Mouse (Mus musculus) hindbrain, embryonic 12.5 days (tissue): Measurements from ENCODE around the gene Sept3. TPM values are rescaled to one million over a fixed set of nuclear protein-coding genes. Genes with fewer than 3 reads are reported as not detected.
A peak's percentile ranks its signal among the peaks of the same experiment; 100 is the strongest.

ENCODE experiments used
- ATAC-seq: fragments of 200-750 bp; cut with Nextera tagmentation; 2 replicates; pipeline ENCODE4 v1.8.0; 2017; ENCODE audit warnings: moderate TSS enrichment; ENCODE audit not compliant: low FRiP score
- H3K27ac ChIP-seq: fragments of 300-500 bp; sonication (generic); 2 replicates; pipeline ENCODE4 v1.5.1; 2016; ENCODE audit warnings: mild to moderate bottlenecking
- H3K27me3 ChIP-seq: fragments of 300-500 bp; sonication (generic); 2 replicates; pipeline ENCODE4 v1.6.1; 2016; ENCODE audit warnings: mild to moderate bottlenecking
- H3K36me3 ChIP-seq: fragments of 300-500 bp; sonication (generic); 2 replicates; pipeline ENCODE4 v1.6.1; 2016; ENCODE audit warnings: mild to moderate bottlenecking
- H3K4me1 ChIP-seq: fragments of 300-500 bp; sonication (generic); 2 replicates; pipeline ENCODE4 v1.6.1; 2016
- H3K4me2 ChIP-seq: fragments of 300-500 bp; sonication (generic); replicated peaks from 2 replicates; pipeline ENCODE4 v1.6.1; 2016; ENCODE audit warnings: mild to moderate bottlenecking
- H3K4me3 ChIP-seq: fragments of 300-500 bp; sonication (generic); 2 replicates; pipeline ENCODE4 v1.5.1; 2016; ENCODE audit warnings: mild to moderate bottlenecking
- H3K9ac ChIP-seq: fragments of 300-500 bp; sonication (generic); 2 replicates; pipeline ENCODE4 v1.6.1; 2016; ENCODE audit warnings: mild to moderate bottlenecking, moderate library complexity
- H3K9me3 ChIP-seq: fragments of 300-500 bp; sonication (generic); replicated peaks from 2 replicates; pipeline ENCODE4 v1.6.1; 2016; ENCODE audit warnings: mild to moderate bottlenecking
- WGBS: fragments of 180-500 bp; shearing (Covaris S2); methylation state at CpG from one replicate; pipeline ENCODE4 v1.1.7; 2016; 5-methylcytosine and 5-hydroxymethylcytosine counted together
- polyA plus RNA-seq: library from polyadenylated mRNA; unstranded; fragments of >200 nt; fragmentation: Nextera tagmentation; extraction: Ambion mirVana; gene quantifications from 2 replicates; pipeline ENCODE4 v1.2.1, GENCODE M21; 2016

Sept3 gene
- 234 and 254 TPM in 2 replicates for polyA plus RNA-seq

GRCm38 (mm10) chr15:82274593-82274926 lies at the start of gene Sept3:
Gene Sept3, plus strand, starts transcription at chr15:82274893.
- WGBS: 23% methylated on average over 6 of the region's 6 CpGs
- Histone ChIP-seq H3K4me3 (peak within 1 kb of the TSS; percentile 81), H3K27me3 (peaks cover 18% of the 10 kb centered on the region), H3K9me3 (no peaks in the 10 kb centered on the region), H3K4me2 (peak within 1 kb of the TSS; percentile 80), H3K27ac (peak within 1 kb of the TSS; percentile 98), H3K9ac (peak within 1 kb of the TSS; percentile 91), H3K4me1 (peaks cover 57% of the 10 kb centered on the region), H3K36me3 (peaks cover 13% of the 10 kb centered on the region)
- no peak for ATAC-seq

GRCm38 (mm10) chr15:82225769-82226168 lies 48.9 kb upstream of the Sept3 start:
- Histone ChIP-seq H3K4me2 (no peak overlapping the region), H3K36me3 (no peaks in the 10 kb centered on the region), H3K27ac (no peak overlapping the region), H3K4me3 (no peak overlapping the region), H3K4me1 (peaks cover 22% of the 10 kb centered on the region), H3K27me3 (peaks cover 39% of the 10 kb centered on the region), H3K9ac (no peak overlapping the region), H3K9me3 (no peaks in the 10 kb centered on the region)
- no peak for ATAC-seq
- WGBS: 93% methylated on average over 5 of the region's 5 CpGs

- H3K4me2 ChIP-seq: no peak overlapping the region
- no peak overlapping the region for H3K4me3 ChIP-seq
- peaks cover 9% of the 10 kb centered on the region; the same call in 1 of the 2 replicates for H3K4me1 ChIP-seq
- no peak overlapping the region for H3K9ac ChIP-seq
- peaks cover 5% of the 10 kb centered on the region; the same call in 1 of the 2 replicates for H3K36me3 ChIP-seq
- ATAC-seq: no peak
- no peaks in the 10 kb centered on the region for H3K9me3 ChIP-seq
- no peak overlapping the region for H3K27ac ChIP-seq
- peaks cover 17% of the 10 kb centered on the region for H3K27me3 ChIP-seq
- WGBS: 42% methylated on average over 11 of the region's 11 CpGs
These were observed 45.1 kb upstream of the Sept3 start for GRCm38 (mm10) chr15:82229542-82230045.

DNA sequence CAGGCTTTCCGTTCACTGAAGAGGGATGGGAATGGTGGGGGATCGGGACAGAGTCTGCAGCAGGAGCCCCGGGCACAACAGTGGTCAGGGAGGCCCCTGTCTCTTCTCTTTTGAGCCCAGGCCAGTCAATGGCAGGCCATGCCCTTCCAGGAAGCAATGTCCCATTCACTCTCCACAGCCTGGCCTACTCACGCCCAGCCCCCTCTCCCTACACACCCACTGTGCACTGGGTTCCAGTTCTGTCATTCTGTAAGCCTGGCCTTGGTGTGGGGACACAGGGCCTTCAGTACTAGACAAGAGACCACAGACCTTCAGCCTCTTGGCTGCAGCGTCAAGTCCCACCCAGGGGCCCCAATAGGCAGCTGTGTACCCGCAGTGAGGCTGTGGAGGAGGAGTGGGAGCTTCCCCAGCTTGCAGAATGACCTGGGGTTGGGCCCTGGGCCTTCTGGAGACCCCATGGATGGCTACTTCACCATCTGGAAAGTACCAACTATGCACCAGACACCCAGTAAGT lies 44.5 kb upstream of the Sept3 start:
- Histone ChIP-seq H3K4me1 (0 out of 2 replicates have a peak, but pooled peaks cover 8% of the 10 kb centered on the region), H3K9ac (no peak overlapping the region), H3K27me3 (peaks cover 11% of the 10 kb centered on the region; the same call in 1 of the 2 replicates), H3K9me3 (no peaks in the 10 kb centered on the region), H3K4me2 (no peak overlapping the region), H3K27ac (no peak overlapping the region), H3K4me3 (no peak overlapping the region), H3K36me3 (peaks cover 5% of the 10 kb centered on the region; the same call in 1 of the 2 replicates)
- no peak for ATAC-seq
- 70% methylated on average over 6 of the region's 6 CpGs for WGBS

DNA sequence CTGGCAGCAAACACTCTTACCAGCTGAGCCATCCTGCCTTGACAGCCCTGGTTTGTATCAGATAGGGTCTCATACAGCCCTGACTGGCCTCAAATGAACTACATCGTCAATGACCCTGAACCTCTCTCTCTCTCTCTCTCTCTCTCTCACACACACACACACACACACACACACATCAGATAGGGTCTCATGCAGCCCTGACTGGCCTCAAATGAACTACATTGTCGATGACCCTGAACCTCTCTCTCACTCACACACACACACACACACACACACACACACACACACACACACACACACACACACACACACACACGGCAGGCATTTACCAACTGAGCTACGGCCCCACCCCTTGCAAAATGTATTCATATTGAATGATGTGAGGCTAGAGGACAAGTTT lies 43.6 kb upstream of the Sept3 start:
- no peak for ATAC-seq
- Histone ChIP-seq H3K4me1 (0 out of 2 replicates have a peak, but pooled peaks cover 8% of the 10 kb centered on the region), H3K4me2 (no peak overlapping the region), H3K9ac (no peak overlapping the region), H3K9me3 (no peaks in the 10 kb centered on the region), H3K36me3 (peaks cover 5% of the 10 kb centered on the region; the same call in 1 of the 2 replicates), H3K27me3 (0 out of 2 replicates have a peak, but pooled peaks cover 4% of the 10 kb centered on the region), H3K27ac (no peak overlapping the region), H3K4me3 (no peak overlapping the region)
- WGBS: 73% methylated on average over 4 of the region's 4 CpGs

- Histone ChIP-seq H3K36me3 (peaks cover 5% of the 10 kb centered on the region; the same call in 1 of the 2 replicates), H3K4me2 (no peak overlapping the region), H3K9ac (0 out of 2 replicates have a peak overlapping the region, but pooled peaks have one; percentile 23), H3K9me3 (no peaks in the 10 kb centered on the region), H3K27ac (no peak overlapping the region), H3K4me1 (0 out of 2 replicates have a peak, but pooled peaks cover 8% of the 10 kb centered on the region), H3K4me3 (no peak overlapping the region), H3K27me3 (no peaks in the 10 kb centered on the region)
- WGBS: 69% methylated on average over 11 of the region's 11 CpGs
- ATAC-seq: no peak
These were observed 42.9 kb upstream of the Sept3 start for GRCm38 (mm10) chr15:82231591-82232378.

- Histone ChIP-seq H3K36me3 (peaks cover 5% of the 10 kb centered on the region; the same call in 1 of the 2 replicates), H3K4me1 (0 out of 2 replicates have a peak, but pooled peaks cover 8% of the 10 kb centered on the region), H3K4me3 (no peak overlapping the region), H3K4me2 (no peak overlapping the region), H3K9ac (no peak overlapping the region), H3K27me3 (no peaks in the 10 kb centered on the region), H3K9me3 (no peaks in the 10 kb centered on the region), H3K27ac (no peak overlapping the region)
- ATAC-seq: no peak
- 68% methylated on average over 4 of the region's 4 CpGs for WGBS
These were observed 42.0 kb upstream of the Sept3 start for GRCm38 (mm10) chr15:82232651-82233050.

DNA sequence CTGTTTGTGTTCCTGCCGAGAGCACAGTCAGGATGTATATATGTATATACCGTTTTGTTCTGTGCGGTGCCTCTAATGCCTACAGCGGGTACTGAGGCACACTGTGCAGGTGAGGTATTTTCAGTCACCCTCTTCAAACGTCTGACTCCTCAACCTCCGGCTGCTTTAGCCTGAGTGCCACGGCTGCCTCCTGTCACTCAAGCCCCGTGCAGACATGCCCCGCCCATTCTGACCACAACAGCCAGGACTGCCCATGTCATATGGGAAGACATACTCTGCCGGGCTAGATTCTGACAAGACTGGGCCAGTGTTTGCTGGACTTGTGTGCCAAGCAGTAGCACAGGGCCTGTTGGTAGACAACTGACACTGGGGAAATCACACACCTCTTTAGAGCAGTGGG lies 39.0 kb upstream of the Sept3 start:
- no peak overlapping the region for H3K9ac ChIP-seq
- no peaks in the 10 kb centered on the region for H3K9me3 ChIP-seq
- H3K27me3 ChIP-seq: no peaks in the 10 kb centered on the region
- H3K4me3 ChIP-seq: no peak overlapping the region
- H3K27ac ChIP-seq: no peak overlapping the region
- no peak for ATAC-seq
- WGBS: 72% methylated on average over 10 of the region's 10 CpGs
- H3K36me3 ChIP-seq: peaks cover 5% of the 10 kb centered on the region; the same call in 1 of the 2 replicates
- no peaks in the 10 kb centered on the region for H3K4me1 ChIP-seq
- H3K4me2 ChIP-seq: no peak overlapping the region

DNA sequence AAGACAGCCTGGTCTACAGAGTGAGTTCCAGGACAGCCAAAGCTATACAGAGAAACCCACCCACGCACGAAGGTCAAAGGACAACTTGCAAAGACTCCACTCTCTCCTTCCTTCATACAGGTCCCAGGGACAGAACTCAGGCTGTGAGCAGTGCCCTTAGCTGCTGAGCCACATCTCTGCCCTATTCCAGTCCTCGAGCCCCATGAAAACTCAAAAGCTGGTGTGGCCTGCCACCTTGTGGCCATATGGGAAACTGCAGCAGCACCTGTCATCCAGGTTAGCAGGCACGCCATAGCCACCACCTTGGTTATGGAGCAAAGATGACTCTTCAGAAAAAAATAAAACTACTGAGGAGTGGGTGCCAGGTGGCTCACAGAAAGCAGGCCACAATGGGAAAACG lies 38.1 kb upstream of the Sept3 start:
- 27% methylated on average over 5 of the region's 5 CpGs for WGBS
- Histone ChIP-seq H3K4me3 (no peak overlapping the region), H3K27ac (no peak overlapping the region), H3K27me3 (no peaks in the 10 kb centered on the region), H3K36me3 (peaks cover 5% of the 10 kb centered on the region; the same call in 1 of the 2 replicates), H3K9ac (no peak overlapping the region), H3K9me3 (no peaks in the 10 kb centered on the region), H3K4me2 (no peak overlapping the region), H3K4me1 (no peaks in the 10 kb centered on the region)
- peak; percentile 56 for ATAC-seq

GRCm38 (mm10) chr15:82243311-82243710 lies 31.4 kb upstream of the Sept3 start:
- Histone ChIP-seq H3K36me3 (no peaks in the 10 kb centered on the region), H3K4me1 (peaks cover 6% of the 10 kb centered on the region), H3K27ac (no peak overlapping the region), H3K4me3 (peak overlapping the region; percentile 56), H3K4me2 (peak overlapping the region; percentile 69), H3K9me3 (no peaks in the 10 kb centered on the region), H3K9ac (peak overlapping the region; percentile 55; the same call in 1 of the 2 replicates), H3K27me3 (no peaks in the 10 kb centered on the region)
- ATAC-seq: no peak
- 82% methylated on average over 3 of the region's 3 CpGs for WGBS

- peaks cover 6% of the 10 kb centered on the region for H3K4me1 ChIP-seq
- H3K4me2 ChIP-seq: peak overlapping the region; percentile 69
- WGBS: 7% methylated on average over 12 of the region's 12 CpGs
- no peaks in the 10 kb centered on the region for H3K9me3 ChIP-seq
- H3K4me3 ChIP-seq: peak overlapping the region; percentile 56
- no peaks in the 10 kb centered on the region for H3K36me3 ChIP-seq
- peak overlapping the region; percentile 55 for H3K9ac ChIP-seq
- H3K27ac ChIP-seq: peak overlapping the region; percentile 66; the same call in 1 of the 2 replicates
- ATAC-seq: no peak
- H3K27me3 ChIP-seq: no peaks in the 10 kb centered on the region
These were observed 31.0 kb upstream of the Sept3 start for GRCm38 (mm10) chr15:82243742-82244114.

DNA sequence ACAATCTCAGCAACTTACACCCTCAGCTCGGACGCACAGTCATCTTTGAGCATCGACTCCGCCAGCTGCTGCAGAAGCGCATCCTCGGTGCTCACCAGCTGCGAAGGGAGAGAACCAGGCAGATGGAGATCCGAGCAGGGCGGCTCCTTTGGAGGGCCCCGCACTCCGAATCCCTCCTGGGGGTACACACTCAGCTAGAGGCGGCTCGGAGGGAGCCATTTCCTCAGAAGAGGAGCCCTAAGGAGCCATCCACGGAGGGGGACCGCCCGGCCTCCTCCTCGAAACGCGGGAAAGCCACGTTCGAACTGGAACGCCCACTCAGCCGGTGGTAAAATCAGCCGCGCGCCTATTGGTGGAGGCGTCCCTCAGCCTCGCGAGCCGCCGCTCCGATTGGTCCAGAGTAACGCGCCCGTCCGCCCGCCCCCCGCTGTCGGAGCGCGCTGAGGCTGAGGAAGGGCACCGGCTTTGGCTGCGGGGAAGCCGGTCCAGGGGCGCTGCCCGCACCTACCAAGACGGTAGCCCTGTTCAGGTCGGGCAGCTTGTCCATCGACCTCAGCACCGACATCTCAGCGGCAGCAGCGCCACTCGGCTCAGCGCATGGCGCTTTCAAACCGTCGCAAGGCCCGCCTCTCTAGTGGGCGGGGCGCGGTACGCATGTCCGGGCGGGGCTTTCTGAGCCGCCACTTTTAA lies 30.4 kb upstream of the Sept3 start, which contains the start of gene Cenpm:
Cenpm (minus strand) TSS at position 634 of the 690 bp plus-strand sequence.
- Histone ChIP-seq H3K36me3 (no peaks in the 10 kb centered on the region), H3K27me3 (no peaks in the 10 kb centered on the region), H3K4me1 (peaks cover 6% of the 10 kb centered on the region), H3K9me3 (no peaks in the 10 kb centered on the region), H3K27ac (peak within 1 kb of the TSS; percentile 66), H3K4me3 (peak within 1 kb of the TSS; percentile 56), H3K4me2 (peak within 1 kb of the TSS; percentile 69), H3K9ac (peak within 1 kb of the TSS; percentile 55)
- ATAC-seq: peak; percentile 96
- under 1% methylated on average over 65 of the region's 65 CpGs for WGBS
